Mouse (Mus musculus): ENCODE measurements around the gene Lrrc75a. TPM values are rescaled to one million over a fixed set of nuclear protein-coding genes. Genes with fewer than 3 reads are reported as not detected.

The Lrrc75a gene
- total RNA-seq, 2 experiments from 2014 or later: 4.4 to 7.1 TPM

DNA sequence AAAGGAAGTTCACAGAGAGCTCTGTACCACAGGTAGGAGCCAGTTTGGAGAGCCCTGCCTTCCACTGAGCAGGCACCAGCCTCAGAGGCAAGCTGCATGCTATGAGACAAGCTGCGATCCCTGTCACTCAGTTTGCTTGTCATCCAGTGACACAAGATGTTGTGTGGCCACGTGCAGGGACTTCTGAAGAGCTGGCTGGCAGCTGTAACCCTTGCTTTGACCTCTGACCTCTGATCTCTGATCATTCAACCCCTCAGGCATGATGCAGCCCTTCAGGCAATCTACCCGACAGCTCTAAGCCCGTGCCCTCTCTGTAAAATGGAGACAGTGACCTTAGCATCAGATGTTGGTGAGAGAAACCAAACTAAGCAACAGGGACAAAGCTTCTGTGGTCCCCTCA is 25.5 kb downstream of the Lrrc75a start:
- intact Hi-C loops (cut with DNase I): no loop called here
- no peak for DNase-seq

DNA sequence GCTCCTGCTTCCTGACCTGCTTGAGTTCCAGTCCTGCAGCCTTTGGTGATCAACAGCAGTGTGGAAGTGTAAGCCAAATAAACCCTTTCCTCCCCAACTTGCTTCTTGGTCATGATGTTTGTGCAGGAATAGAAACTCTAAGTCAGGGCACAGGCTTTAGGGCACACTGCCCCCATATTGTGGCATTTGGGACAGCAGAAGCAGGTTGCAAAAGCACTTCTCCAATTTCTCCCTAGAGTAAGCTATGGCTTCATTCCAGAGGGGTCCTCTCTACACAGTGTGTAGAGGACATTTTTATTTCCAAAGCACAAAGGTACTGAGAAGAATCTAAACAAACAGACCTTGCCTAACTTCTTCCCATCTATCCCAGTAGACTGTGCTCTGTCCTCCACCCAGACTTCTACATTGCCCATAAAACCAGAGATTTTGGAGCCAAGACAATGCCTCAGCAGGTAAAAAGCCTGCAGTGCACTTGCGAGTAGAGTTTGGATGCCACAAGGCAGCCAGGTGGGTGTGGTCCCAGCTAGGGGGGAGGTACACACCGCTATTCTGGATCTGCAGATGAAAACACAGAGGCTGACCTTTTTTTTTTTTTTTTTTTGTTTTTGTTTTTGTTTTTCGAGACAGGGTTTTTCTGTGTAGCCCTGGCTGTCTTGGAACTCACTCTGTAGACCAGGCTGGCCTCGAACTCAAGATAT is 26.6 kb downstream of the Lrrc75a start:
- intact Hi-C loops (cut with DNase I): no loop called here
- no peak for DNase-seq

DNA sequence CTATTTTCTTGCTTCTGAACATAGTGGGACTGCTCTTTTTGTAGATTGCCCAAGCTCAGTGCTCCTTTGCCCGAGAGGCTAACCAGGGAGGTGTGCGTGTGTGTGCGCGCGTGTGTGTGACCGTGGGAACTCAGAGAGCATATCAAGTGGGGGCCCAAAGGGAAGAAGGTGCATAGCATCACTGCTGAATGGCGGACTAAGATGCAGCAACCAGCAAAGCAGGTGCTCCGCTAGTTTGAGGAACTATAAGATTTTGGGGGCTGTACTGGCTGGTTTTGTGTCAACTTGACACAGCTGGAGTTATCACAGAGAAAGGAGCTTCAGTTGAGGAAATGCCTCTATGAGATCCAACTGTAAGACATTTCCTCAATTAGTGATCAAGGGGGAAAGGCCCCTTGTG is 27.2 kb downstream of the Lrrc75a start:
- no peak for DNase-seq
- intact Hi-C loops (cut with DNase I): no loop called here

DNA sequence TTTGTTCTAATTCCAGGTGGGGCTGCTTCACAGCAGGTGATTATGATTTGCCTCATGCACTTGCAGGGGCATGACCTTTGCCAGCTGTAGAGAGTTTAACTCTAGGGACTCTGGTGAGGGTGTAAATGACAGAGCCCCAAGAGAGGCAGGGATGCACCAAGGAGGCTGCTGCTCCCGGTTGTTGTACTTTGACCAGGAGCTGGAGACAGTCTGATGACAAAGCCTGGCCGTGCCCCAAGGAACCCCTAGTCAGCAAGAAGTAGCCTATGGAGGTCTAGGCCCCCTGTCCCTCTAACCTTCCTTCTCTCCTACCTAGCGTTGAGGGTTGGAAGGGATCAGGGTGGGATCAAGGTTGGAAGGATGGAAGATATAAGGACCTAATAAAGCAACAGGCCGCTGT is 32.9 kb downstream of the Lrrc75a start:
- no peak for DNase-seq
- intact Hi-C loops (cut with DNase I): no loop called here

DNA sequence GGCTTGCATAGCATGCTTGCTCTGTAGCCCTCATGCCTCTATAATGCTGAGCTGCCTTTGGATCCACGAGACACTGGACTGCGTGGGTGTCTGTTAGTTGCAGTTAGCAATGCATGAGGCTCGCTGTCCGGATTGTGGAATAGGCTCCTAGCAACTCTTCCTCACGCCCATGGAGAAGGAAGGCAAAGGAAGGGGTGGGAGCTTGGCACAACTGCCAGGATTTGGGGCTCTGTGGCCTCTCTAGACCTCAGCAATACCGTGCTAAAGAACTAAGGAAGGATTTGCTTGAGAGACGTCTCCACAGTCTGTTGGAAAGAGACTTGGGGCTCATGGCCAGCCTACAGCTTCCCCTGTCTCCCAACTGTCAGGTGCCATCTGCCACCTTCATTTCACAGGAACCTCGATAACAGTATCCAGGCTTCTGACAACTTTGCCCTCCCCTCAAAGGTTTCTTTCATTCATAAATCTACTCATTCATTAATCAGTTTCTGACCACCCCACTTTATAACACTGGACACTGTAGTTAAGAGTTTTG is 33.4 kb downstream of the Lrrc75a start:
- intact Hi-C loops (cut with DNase I): loop anchor here (5.0 kb wide), 1 partner anchor 77 kb away; no protein-coding TSS in a partner anchor
- DNase-seq: no peak

DNA sequence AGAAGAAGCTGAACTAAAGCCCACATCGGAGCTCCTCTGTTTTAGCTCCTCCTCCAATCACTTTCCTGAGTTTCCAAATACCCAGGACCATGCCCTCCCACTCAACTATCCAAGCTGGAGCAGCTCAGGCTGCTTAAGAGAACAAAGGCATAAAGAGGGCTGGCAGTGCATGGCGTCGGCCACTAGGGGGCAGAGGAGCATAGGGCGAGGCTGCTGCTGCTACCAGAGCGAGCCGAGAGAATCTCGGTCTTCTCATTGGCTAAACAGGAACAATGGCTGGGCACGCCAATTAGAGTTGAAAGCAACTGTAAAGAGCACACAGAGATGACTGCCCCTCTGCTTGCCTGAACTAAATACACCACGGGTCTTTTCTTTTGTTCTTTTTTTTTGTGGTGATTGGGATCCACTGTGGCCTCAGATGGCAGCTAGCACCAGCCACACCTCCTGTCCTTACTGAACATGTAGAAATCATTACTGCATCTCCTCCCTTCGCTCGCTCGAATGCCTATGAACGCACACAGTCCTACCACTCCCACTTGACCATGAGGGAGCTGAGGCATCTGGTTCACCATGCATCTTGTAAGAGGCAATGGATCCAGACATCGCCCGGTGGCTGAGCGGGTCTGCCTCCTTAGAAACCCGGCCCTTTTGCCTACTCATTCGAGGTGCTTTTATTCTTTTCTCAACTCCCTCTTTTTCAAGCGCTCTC is 34.5 kb downstream of the Lrrc75a start:
- DNase-seq: peak; percentile 91 to 93
- intact Hi-C loops (cut with DNase I): loop anchor here (1.0 to 5.0 kb wide), 3 partner anchors 34 to 78 kb away; partner anchors contain the start of genes Lrrc75a and Mmgt2

DNA sequence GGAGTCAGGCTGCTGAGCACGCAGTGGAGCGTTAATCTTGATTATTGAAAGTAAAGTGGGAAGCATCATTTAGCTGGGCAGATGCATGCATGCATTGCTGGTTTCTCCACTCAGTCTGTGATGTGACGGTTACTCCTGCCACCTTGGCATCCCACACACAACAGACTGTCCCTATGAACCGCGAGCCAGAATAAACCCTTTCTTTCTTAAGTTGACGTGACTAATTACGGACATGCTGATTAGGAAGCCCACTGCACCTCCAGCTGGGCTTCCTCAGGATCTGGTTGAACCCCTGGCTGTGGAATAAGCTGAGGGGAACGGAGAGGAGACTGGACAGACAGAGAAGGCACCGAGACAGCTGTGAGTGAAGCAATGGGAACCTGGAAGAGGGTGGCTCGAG is 35.7 kb downstream of the Lrrc75a start:
- intact Hi-C loops (cut with DNase I): loop anchor here (1.0 to 5.0 kb wide), 3 partner anchors 36 to 80 kb away; partner anchors contain the start of genes Lrrc75a and Mmgt2

DNA sequence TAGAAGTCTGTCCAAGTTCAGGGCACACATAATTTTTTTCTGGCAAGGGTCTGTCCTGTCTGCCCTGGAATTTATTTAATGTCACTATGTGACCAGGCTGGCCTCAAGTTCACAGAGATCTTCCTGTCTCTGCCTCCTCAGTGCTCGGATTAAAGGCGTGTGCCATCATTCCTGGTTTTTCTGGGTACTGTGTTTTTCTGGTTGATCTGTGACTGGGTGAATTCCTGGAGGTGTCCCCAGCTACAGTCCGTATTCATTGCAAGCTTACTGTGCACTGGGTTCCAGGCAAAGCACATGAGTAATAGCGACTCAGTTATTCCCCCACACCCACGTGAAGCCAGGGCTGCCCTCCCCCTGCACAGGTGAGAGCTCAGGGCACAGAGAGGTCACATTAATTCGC is 38.0 kb downstream of the Lrrc75a start:
- no peak for DNase-seq
- intact Hi-C loops (cut with DNase I): loop anchor here (5.0 kb wide), 1 partner anchor 82 kb away; no protein-coding TSS in a partner anchor

More for the DNA sequence above, 35.7 kb downstream of the Lrrc75a start:
- DNase-seq: no peak

DNA sequence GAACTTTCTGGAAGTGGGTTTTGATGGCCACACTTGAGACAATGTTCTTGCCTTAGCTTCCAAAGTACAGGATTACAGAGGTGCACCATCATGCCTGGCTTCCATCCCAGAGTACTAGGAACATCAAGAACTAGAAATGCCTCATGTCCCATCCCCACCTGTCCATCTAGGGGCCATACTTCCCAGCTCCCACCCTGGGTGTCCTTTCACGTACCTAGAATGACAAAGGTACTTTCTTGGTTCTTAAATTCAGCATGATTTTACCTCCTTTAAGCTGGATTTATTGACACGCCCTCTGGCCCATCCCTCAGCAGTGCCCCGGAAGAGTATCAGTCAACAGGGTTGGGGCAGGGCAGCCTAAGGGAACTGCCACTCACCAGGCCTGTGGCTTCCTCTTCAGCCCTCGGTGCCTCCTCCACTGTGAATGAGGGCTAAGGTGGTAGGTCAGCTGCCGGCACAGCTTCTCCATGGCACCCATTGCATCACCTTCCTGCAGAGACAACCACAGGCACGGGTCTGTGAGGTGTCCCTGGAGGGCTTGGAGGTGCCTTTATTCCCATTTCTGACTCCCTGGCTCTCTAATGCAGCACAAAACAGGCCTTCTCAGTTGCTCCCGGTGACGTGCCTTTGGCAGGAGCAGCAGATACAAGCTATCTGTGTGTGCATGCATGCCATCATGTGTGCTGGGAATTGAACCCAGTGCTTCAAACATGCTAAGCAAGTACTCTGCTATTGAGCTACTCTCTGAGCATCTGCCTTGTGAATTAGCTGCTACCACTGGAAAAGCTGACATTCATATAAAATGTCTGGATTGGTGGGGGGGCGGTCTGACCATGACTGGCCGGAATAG is 39.3 kb downstream of the Lrrc75a start:
- intact Hi-C loops (cut with DNase I): no loop called here
- no peak for DNase-seq

DNA sequence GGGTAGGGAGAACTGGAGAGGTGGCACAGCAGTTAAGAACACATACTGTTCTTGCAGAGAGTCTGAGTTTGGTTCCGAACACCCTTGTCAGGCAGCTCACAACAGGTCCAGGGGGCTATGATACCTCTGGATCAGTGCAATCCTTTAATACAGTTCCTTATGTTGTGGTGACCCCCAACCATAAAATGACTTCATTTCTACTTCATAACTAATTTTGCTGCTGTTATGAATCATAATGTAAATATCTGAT is 40.4 kb downstream of the Lrrc75a start:
- no peak for DNase-seq
- intact Hi-C loops (cut with DNase I): no loop called here

DNA sequence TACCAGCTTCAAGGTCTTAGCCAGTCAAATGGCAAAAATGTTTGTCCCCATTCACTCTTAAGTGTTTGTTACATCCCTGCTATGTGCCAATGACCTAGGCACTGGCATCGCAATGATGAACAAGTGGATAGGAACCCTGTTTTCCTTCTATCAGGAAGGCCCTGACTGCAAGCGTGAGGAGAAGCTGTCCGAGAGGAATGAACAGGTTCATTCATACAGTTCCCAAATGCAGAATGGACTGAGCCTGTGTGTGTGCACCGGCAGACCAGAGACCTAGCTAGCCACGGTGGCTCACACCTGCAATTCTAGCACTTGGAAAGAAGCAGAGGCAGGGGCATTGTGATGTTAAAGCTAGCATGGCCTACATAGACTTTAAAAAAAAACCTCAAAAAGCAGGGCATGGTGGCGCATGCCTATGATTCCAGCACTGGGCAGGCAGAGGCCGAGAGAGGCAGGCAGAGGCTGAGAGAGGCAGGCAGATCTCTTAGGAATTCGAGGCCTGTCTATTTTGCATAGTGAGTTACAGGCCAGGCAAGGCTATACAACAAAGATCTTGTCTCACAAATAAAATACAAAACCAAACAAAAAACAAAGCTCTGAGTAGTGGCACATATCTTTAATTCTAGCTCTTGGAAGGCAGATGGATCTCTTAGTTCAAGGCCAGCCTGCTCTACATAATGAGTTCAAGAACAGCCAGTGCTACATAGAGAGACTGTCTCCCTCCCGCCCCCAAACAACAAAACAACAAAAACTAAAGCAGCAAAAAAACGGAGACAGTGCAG is 41.0 kb downstream of the Lrrc75a start:
- intact Hi-C loops (cut with DNase I): no loop called here
- DNase-seq: no peak

DNA sequence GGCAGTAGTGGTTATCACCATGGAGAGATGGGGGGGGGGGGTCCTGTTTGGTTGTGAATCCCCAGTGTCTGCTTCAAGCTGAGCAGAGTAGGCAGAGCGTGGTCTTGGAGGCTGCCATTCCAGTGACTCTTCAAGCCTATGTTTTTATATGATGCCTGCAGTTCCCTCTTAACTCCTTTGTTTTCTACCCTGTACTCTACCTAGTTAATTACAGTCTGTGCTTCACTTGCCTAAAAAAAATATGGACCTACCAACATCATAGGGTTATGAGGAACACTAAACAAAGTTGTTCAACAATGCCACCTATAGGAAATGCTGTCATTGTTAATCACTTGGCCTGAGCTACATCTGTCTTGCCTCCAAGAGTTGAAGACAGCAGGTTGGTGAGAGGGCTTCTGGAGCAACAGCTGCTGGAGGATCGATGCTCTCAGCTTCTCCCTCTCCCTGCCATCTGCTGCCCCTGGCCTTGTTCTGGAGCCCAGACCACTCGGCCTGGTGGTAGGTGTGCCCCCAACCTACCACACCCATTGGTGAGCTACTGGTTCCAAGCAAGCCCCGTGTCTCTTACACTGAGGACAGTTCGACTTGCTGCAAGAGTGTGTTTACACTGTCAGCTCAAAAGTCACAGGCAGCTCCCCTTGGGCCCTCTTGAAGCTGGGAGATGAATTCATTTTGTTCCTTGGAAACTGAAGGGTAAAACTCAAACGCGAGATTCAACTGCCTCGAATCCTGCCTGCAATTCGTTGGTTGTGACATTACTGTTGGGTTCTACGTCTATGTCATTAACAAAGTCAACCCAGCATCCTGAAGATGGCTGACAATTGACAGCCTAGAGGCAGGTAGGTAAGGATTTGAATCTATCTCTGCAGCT is 41.8 kb downstream of the Lrrc75a start:
- intact Hi-C loops (cut with DNase I): no loop called here
- no peak for DNase-seq

DNA sequence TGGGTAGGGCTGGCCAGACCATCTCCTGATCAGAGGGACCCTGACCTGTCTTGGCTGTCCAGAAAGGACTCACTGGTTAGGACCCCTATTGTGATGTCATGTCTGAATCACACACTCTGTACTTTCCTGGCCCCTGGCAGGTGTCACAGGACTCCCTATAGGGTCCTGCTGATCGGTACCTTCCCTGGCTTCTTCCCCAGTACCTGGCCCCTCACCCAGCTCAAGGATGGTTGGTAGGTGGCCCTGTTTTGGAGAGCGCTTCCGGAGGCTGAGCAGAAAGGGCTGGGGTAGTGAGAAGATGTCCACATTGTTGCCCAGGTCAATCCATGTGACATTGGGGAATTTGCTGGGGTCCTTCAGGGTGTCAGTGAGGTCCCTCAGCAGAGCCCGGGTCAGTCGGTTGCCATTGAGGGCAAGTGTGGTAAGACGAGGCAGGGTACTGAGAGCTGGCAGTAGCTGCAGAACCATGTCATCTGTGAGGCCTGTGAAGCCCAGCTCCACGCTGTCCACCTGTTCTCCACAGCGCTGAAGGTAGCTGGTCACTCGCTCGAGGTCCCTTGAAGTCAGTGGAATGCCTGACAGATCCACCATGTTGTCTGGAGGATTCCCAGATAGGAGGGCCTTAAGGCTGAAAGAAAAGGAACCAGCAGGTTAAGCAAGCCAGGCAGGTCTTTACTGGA is 42.6 kb downstream of the Lrrc75a start:
- intact Hi-C loops (cut with DNase I): no loop called here
- no peak for DNase-seq

DNA sequence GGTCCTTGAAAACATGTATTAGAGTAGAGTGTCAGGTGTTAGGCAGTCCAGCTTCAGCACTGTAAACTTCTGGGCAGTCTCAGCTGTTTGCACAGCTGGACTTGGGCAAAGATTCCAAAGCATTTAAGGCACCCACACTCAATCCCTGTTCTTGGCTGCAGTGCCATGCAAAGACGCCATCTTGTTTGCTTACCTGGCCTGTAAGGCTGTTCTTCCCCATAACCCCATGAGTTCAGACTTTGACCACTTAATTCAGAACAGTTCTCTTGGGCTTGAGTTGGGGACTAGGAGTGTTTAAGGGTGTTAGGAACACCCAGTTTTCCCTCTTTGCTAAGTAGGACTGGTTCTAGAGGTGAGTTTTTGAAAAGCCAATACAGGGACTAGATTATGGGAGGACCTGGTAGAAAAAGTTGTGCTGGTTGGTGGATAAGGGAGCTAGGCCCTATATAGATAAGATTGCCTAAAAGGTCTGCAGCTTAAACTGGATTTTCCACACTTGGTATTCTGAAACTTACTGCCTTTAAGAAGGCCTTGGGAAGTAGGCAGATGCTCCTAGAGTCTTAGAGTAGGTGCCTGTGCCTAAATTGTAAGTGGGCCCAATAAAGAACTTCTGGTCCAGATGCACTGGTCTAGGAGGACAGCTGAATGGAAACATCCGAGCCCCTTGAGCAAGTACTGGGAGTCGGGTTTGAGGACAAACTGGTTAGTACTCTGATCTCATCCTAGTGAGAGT is 43.3 kb downstream of the Lrrc75a start:
- no peak for DNase-seq
- intact Hi-C loops (cut with DNase I): no loop called here

DNA sequence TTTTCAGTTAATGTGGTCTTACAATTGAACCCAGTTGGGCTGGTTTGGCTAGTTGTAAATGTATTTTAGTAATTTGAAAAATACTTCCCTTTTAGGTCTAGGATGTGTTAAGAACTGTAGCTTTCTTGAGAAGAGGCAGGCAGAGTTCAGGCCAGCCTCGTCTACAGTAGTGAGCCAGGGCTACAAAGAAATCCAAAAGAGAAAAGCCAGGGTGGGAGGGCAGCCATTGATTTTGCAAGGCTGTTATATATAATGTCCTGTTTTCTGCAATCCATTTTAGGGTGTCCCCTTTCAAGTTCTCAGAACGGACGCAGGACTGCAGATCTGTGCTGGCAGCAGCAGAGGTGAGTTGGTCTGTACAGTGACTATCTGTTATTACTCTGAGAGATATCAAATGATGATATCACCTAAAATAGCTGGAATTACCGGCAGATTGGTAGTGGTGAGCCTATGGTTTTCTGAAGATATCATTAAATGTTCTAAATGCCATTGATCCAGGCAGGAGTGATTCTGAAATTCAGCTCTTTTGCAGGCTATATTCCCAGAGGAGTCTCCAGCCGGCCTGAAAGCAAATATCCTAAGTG is 44.1 kb downstream of the Lrrc75a start:
- intact Hi-C loops (cut with DNase I): no loop called here
- no peak for DNase-seq

DNA sequence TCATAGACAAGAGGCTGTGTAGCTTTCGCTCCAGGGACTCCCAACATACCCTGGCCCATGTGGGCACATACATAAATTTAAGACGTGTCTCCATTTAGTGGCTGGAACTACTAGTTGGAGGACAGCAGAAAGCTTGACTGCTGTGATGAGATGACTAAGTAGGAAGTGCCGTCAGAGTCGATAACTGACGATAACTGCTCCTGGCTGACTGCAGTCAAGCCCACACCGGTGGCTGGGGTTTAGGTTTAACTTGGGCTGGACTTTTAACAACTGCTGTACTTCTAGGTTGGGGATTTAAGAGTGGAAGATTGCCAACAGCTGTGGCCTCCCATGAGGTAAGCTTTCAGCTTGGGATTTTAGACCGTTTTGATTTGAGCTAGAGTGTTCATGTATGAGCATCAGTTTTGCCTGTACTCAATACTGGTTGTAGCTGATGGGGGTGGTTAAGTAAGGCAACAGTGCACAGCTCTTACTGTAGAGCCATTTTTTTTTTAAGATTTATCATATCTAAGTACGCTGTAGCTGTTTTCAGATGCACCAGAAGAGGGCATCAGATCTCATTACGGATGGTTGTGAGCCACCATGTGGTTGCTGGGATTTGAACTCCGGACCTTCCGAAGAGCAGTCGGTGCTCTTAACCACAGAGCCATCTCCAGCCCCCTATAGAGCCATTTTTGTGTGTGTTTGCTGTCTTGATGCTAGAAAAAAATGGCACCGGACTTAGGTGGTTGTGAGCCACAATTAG is 44.8 kb downstream of the Lrrc75a start:
- DNase-seq: no peak
- intact Hi-C loops (cut with DNase I): loop anchor here (2.0 kb wide), 1 partner anchor 53 kb away; the partner anchor contains the start of gene Ubb

Data from heart, postnatal 36 days (tissue).